9 mouse cellular contexts compared by ENCODE assay signal in genomic region chr2:181071706-181072402, GRCm38 (mm10). TPM values are rescaled to one million over a fixed set of nuclear protein-coding genes. Genes with fewer than 3 reads are reported as not detected.
DNase-seq lines count a peak whose midpoint lies in the region; ATAC-seq lines count a peak whose summit lies in the region.
"Had no signal": no experiment of that assay in that cellular context is flagged by ENCODE, and none has a peak within 500 bp of the region (broad histone marks: within the 10 kb centered on the region; RNA-seq: fewer than 3 reads in every experiment).

No protein-coding gene starts in this region.

- peak; percentile 34; the same call in 1 of the 2 replicates for ATAC-seq in liver, embryonic 15.5 days (ENCODE audit: insufficient read depth)
- peak; percentile 67 for ATAC-seq in neural tube, embryonic 13.5 days (ENCODE audit: low read depth)

- WGBS in embryonic facial prominence, embryonic 10.5 days: 66% methylated on average over 7 of the region's 7 CpGs
- 42% methylated on average over 7 of the region's 7 CpGs for WGBS in liver, embryonic 15.5 days (ENCODE audit: insufficient replicate concordance)
- 55% methylated on average over 7 of the region's 7 CpGs for WGBS in neural tube, embryonic 13.5 days

- H3K4me3 ChIP-seq in embryonic facial prominence, embryonic 10.5 days: no peak overlapping the region
- H3K4me3 ChIP-seq in liver, embryonic 15.5 days (replicated peaks): no peak overlapping the region
- no peak overlapping the region for H3K4me3 ChIP-seq in neural tube, embryonic 13.5 days
- H3K4me3 ChIP-seq: embryonic facial prominence, embryonic 15.5 days had no signal

- H3K9ac ChIP-seq in liver, embryonic 15.5 days: no peak overlapping the region
- H3K9ac ChIP-seq in neural tube, embryonic 13.5 days: no peak overlapping the region
- H3K9ac ChIP-seq: embryonic facial prominence, embryonic 15.5 days had no signal

- peak; percentile 78 to 80 for DNase-seq in B cell, adult 2 months
- DNase-seq in adrenal gland, postnatal 14 days: peak; percentile 87
- DNase-seq in embryonic facial prominence, embryonic 10.5 days (ENCODE audit: low spot score): peak; percentile 83
- DNase-seq in heart, adult 9 months (ENCODE audit: low spot score in 2 of 2): peak; percentile 26 to 77
- DNase-seq in kidney, postnatal 36 days: peak; percentile 81 to 89
- DNase-seq in telencephalon, adult 2 months (ENCODE audit: low read depth, low spot score): peak; percentile 73

- H3K36me3 ChIP-seq in embryonic facial prominence, embryonic 10.5 days (replicated peaks): no peaks in the 10 kb centered on the region
- no peaks in the 10 kb centered on the region for H3K36me3 ChIP-seq in liver, embryonic 15.5 days (replicated peaks)
- no peaks in the 10 kb centered on the region for H3K36me3 ChIP-seq in neural tube, embryonic 13.5 days
- H3K36me3 ChIP-seq: embryonic facial prominence, embryonic 15.5 days had no signal

- no peak overlapping the region for H3K27ac ChIP-seq in embryonic facial prominence, embryonic 10.5 days (replicated peaks)
- H3K27ac ChIP-seq in liver, embryonic 15.5 days (replicated peaks): no peak overlapping the region
- H3K27ac ChIP-seq in neural tube, embryonic 13.5 days (replicated peaks): no peak overlapping the region
- H3K27ac ChIP-seq: embryonic facial prominence, embryonic 15.5 days had no signal

- H3K27me3 ChIP-seq in embryonic facial prominence, embryonic 10.5 days (replicated peaks; ENCODE audit: low read depth, poor library complexity, severe bottlenecking): no peaks in the 10 kb centered on the region
- peaks cover 50% of the 10 kb centered on the region for H3K27me3 ChIP-seq in liver, embryonic 15.5 days
- no peaks in the 10 kb centered on the region for H3K27me3 ChIP-seq in neural tube, embryonic 13.5 days

- H3K4me1 ChIP-seq in embryonic facial prominence, embryonic 10.5 days: peaks cover 6% of the 10 kb centered on the region; the same call in 1 of the 2 replicates
- no peaks in the 10 kb centered on the region; the same call in 1 of the 2 replicates for H3K4me1 ChIP-seq in liver, embryonic 15.5 days (replicated peaks)
- H3K4me1 ChIP-seq in neural tube, embryonic 13.5 days (replicated peaks): no peaks in the 10 kb centered on the region
- H3K4me1 ChIP-seq: embryonic facial prominence, embryonic 15.5 days had no signal

- H3K4me2 ChIP-seq in liver, embryonic 15.5 days: no peak overlapping the region
- H3K4me2 ChIP-seq in neural tube, embryonic 13.5 days: no peak overlapping the region
- H3K4me2 ChIP-seq: embryonic facial prominence, embryonic 15.5 days had no signal

- H3K9me3 ChIP-seq in embryonic facial prominence, embryonic 10.5 days: no peaks in the 10 kb centered on the region
- no peaks in the 10 kb centered on the region for H3K9me3 ChIP-seq in liver, embryonic 15.5 days (replicated peaks)
- H3K9me3 ChIP-seq in neural tube, embryonic 13.5 days: no peaks in the 10 kb centered on the region
- H3K9me3 ChIP-seq: embryonic facial prominence, embryonic 15.5 days had no signal

RNA-seq across cellular contexts. Expression of gene Chrna4, which starts 28.5 kb away (rescaled TPM):
- 5.6 and 9.6 TPM in 2 replicates for total RNA-seq in adrenal gland, postnatal 14 days (2021)
- 5.5 and 6.7 TPM in 2 replicates for polyA plus RNA-seq in embryonic facial prominence, embryonic 10.5 days (2016; fragmentation: Nextera tagmentation; extraction: Ambion mirVana)
- polyA plus RNA-seq in liver, embryonic 15.5 days (2015; fragmentation: Nextera tagmentation; extraction: Ambion mirVana): 0.94 and 1.1 TPM in 2 replicates
- 42.9 and 43.0 TPM in 2 replicates for polyA plus RNA-seq in neural tube, embryonic 13.5 days (2015; fragmentation: Nextera tagmentation; extraction: Ambion mirVana)
